Mouse (Mus musculus) intestine, embryonic 16.5 days (tissue): Measurements from ENCODE around the gene Bap1. TPM values are rescaled to one million over a fixed set of nuclear protein-coding genes. Genes with fewer than 3 reads are reported as not detected.

Source experiments
- ATAC-seq: fragments of 200-750 bp; cut with Nextera tagmentation; 2 replicates; pipeline ENCODE4 v1.8.0; 2017; ENCODE audit warnings: moderate TSS enrichment, moderate library complexity
- H3K27ac ChIP-seq: fragments of 300-500 bp; sonication (generic); 2 replicates; pipeline ENCODE4 v1.5.1; 2014; ENCODE audit warnings: mild to moderate bottlenecking, low read length
- H3K27me3 ChIP-seq: fragments of 300-500 bp; sonication (generic); replicated peaks from 2 replicates; pipeline ENCODE4 v1.6.1; 2014; ENCODE audit warnings: low read length, control low read depth, mixed read lengths; ENCODE audit not compliant: control insufficient read depth, insufficient read depth
- H3K36me3 ChIP-seq: fragments of 300-500 bp; sonication (generic); 2 replicates; pipeline ENCODE4 v1.6.1; 2014; ENCODE audit warnings: low read length, control low read depth; ENCODE audit not compliant: control insufficient read depth, insufficient read depth
- H3K4me1 ChIP-seq: fragments of 300-500 bp; sonication (generic); 2 replicates; pipeline ENCODE4 v1.6.1; 2014; ENCODE audit warnings: low read length, control low read depth, mixed read lengths; ENCODE audit not compliant: control insufficient read depth, insufficient read depth
- H3K4me2 ChIP-seq: fragments of 300-500 bp; sonication (generic); 2 replicates; pipeline ENCODE4 v1.6.1; 2014; ENCODE audit warnings: low read depth, low read length, control low read depth
- H3K4me3 ChIP-seq: fragments of 300-500 bp; sonication (generic); 2 replicates; pipeline ENCODE4 v1.5.1; 2014; ENCODE audit warnings: mild to moderate bottlenecking, low read length
- H3K9ac ChIP-seq: fragments of 300-500 bp; sonication (generic); 2 replicates; pipeline ENCODE4 v1.6.1; 2014; ENCODE audit warnings: low read depth, low read length
- H3K9me3 ChIP-seq: fragments of 300-500 bp; sonication (generic); 2 replicates; pipeline ENCODE4 v1.6.1; 2016; ENCODE audit warnings: low read length, control low read depth; ENCODE audit not compliant: control insufficient read depth
- WGBS: fragments of 180-500 bp; shearing (Covaris S2); extraction: QIAGEN DNeasy Blood & Tissue Kit; methylation state at CpG from one replicate; pipeline ENCODE4 v1.1.7; 2014; 5-methylcytosine and 5-hydroxymethylcytosine counted together
- polyA plus RNA-seq: library from polyadenylated mRNA; unstranded; fragments of >200 nt; fragmentation: Nextera tagmentation; extraction: Ambion mirVana; gene quantifications from 2 replicates; pipeline ENCODE4 v1.2.1, GENCODE M21; 2015

The Bap1 gene
- polyA plus RNA-seq, 1 experiment from 2014 or later = 63.3 TPM

GRCm38 (mm10) chr14:31232404-31233069, 18.7 kb upstream of the Bap1 start:
- H3K4me3 ChIP-seq = no peak overlapping the region
- H3K36me3 ChIP-seq = no peaks in the 10 kb centered on the region
- H3K27me3 ChIP-seq = no peaks in the 10 kb centered on the region
- H3K4me2 ChIP-seq = no peak overlapping the region
- H3K27ac ChIP-seq = 0 out of 2 replicates have a peak overlapping the region, but pooled peaks have one; percentile 5
- no peaks in the 10 kb centered on the region for H3K9me3 ChIP-seq
- 0 out of 2 replicates have a peak, but pooled peaks cover 6% of the 10 kb centered on the region for H3K4me1 ChIP-seq
- 80% methylated on average over 13 of the region's 13 CpGs for WGBS
- no peak overlapping the region for H3K9ac ChIP-seq
- ATAC-seq = no peak

- ATAC-seq = peak; percentile 29; the same call in 1 of the 2 replicates
- Histone ChIP-seq H3K4me2 (no peak overlapping the region), H3K4me1 (0 out of 2 replicates have a peak, but pooled peaks cover 6% of the 10 kb centered on the region), H3K9ac (no peak overlapping the region), H3K27me3 (no peaks in the 10 kb centered on the region), H3K9me3 (no peaks in the 10 kb centered on the region), H3K4me3 (no peak overlapping the region), H3K36me3 (no peaks in the 10 kb centered on the region), H3K27ac (no peak overlapping the region)
- 76% methylated on average over 14 of the region's 14 CpGs for WGBS
These were observed 17.9 kb upstream of the Bap1 start for GRCm38 (mm10) chr14:31233070-31233995.

GRCm38 (mm10) chr14:31233996-31234591, 17.2 kb upstream of the Bap1 start:
- ATAC-seq = peak; percentile 62

GRCm38 (mm10) chr14:31237101-31237882, 14.0 kb upstream of the Bap1 start:
- Histone ChIP-seq H3K36me3 (peaks cover 4% of the 10 kb centered on the region; the same call in 1 of the 2 replicates), H3K27ac (no peak overlapping the region), H3K27me3 (no peaks in the 10 kb centered on the region), H3K4me2 (no peak overlapping the region), H3K9ac (no peak overlapping the region), H3K4me1 (0 out of 2 replicates have a peak, but pooled peaks cover 6% of the 10 kb centered on the region), H3K4me3 (no peak overlapping the region), H3K9me3 (no peaks in the 10 kb centered on the region)
- WGBS = 74% methylated on average over 7 of the region's 7 CpGs
- no peak for ATAC-seq

More at GRCm38 (mm10) chr14:31233996-31234591, 17.2 kb upstream of the Bap1 start:
- no peak overlapping the region for H3K4me2 ChIP-seq
- 0 out of 2 replicates have a peak, but pooled peaks cover 6% of the 10 kb centered on the region for H3K4me1 ChIP-seq
- H3K4me3 ChIP-seq = no peak overlapping the region
- 16% methylated on average over 11 of the region's 11 CpGs for WGBS
- H3K27me3 ChIP-seq = no peaks in the 10 kb centered on the region
- H3K36me3 ChIP-seq = no peaks in the 10 kb centered on the region
- no peak overlapping the region for H3K27ac ChIP-seq
- H3K9me3 ChIP-seq = no peaks in the 10 kb centered on the region
- no peak overlapping the region for H3K9ac ChIP-seq

- Histone ChIP-seq H3K27ac (no peak overlapping the region), H3K9me3 (no peaks in the 10 kb centered on the region), H3K4me2 (no peak overlapping the region), H3K36me3 (peaks cover 4% of the 10 kb centered on the region; the same call in 1 of the 2 replicates), H3K9ac (no peak overlapping the region), H3K27me3 (no peaks in the 10 kb centered on the region), H3K4me3 (no peak overlapping the region), H3K4me1 (no peaks in the 10 kb centered on the region)
- WGBS = 73% methylated on average over 3 of the region's 3 CpGs
- no peak for ATAC-seq
These were observed 10.7 kb upstream of the Bap1 start for GRCm38 (mm10) chr14:31240528-31240927.

GRCm38 (mm10) chr14:31244777-31245176, 6.5 kb upstream of the Bap1 start:
- no peak overlapping the region for H3K4me3 ChIP-seq
- H3K36me3 ChIP-seq = no peaks in the 10 kb centered on the region
- H3K9ac ChIP-seq = no peak overlapping the region
- no peak overlapping the region for H3K4me2 ChIP-seq
- no peaks in the 10 kb centered on the region for H3K4me1 ChIP-seq
- no peak for ATAC-seq
- H3K27ac ChIP-seq = no peak overlapping the region
- WGBS = 78% methylated on average over 1 of the region's 1 CpGs
- no peaks in the 10 kb centered on the region for H3K27me3 ChIP-seq
- H3K9me3 ChIP-seq = no peaks in the 10 kb centered on the region

- ATAC-seq = no peak
- WGBS = 77% methylated on average over 1 of the region's 1 CpGs
- no peaks in the 10 kb centered on the region for H3K27me3 ChIP-seq
- no peak overlapping the region for H3K9ac ChIP-seq
- no peak overlapping the region for H3K27ac ChIP-seq
- H3K4me1 ChIP-seq = no peaks in the 10 kb centered on the region
- H3K4me3 ChIP-seq = no peak overlapping the region
- no peaks in the 10 kb centered on the region for H3K9me3 ChIP-seq
- H3K4me2 ChIP-seq = no peak overlapping the region
- H3K36me3 ChIP-seq = no peaks in the 10 kb centered on the region
These were observed 5.3 kb upstream of the Bap1 start for GRCm38 (mm10) chr14:31245946-31246345.

GRCm38 (mm10) chr14:31248396-31248795, 2.9 kb upstream of the Bap1 start:
- Histone ChIP-seq H3K27me3 (no peaks in the 10 kb centered on the region), H3K4me3 (no peak overlapping the region), H3K4me1 (peaks cover 8% of the 10 kb centered on the region), H3K36me3 (no peaks in the 10 kb centered on the region; the same call in 1 of the 2 replicates), H3K4me2 (no peak overlapping the region), H3K9ac (no peak overlapping the region), H3K27ac (no peak overlapping the region), H3K9me3 (no peaks in the 10 kb centered on the region)
- WGBS = 81% methylated on average over 6 of the region's 6 CpGs
- ATAC-seq = no peak
